In genomic region chr8:91504360-91504759, GRCm38 (mm10) we compare ENCODE assay signal across 19 mouse cellular contexts.
DNase-seq lines count a peak whose midpoint lies in the region; ATAC-seq lines count a peak whose summit lies in the region.
"Had no signal": no experiment of that assay in that cellular context is flagged by ENCODE, and none has a peak within 500 bp of the region (broad histone marks: within the 10 kb centered on the region; RNA-seq: fewer than 3 reads in every experiment).

No protein-coding gene starts in this region.

- intact Hi-C loops in heart, postnatal 14 days (cut with DNase I): no loop called here

- H3K9me3 ChIP-seq in forebrain, embryonic 13.5 days (replicated peaks): no peaks in the 10 kb centered on the region
- no peaks in the 10 kb centered on the region for H3K9me3 ChIP-seq in forebrain, embryonic 11.5 days (ENCODE audit: control insufficient read depth, low read length)
- H3K9me3 ChIP-seq in heart, embryonic 16.5 days (replicated peaks; ENCODE audit: control insufficient read depth, low read length): no peaks in the 10 kb centered on the region
- H3K9me3 ChIP-seq in lung, embryonic 16.5 days (ENCODE audit: control insufficient read depth, low read length): no peaks in the 10 kb centered on the region
- H3K9me3 ChIP-seq in liver, embryonic 12.5 days (replicated peaks): no peaks in the 10 kb centered on the region
- H3K9me3 ChIP-seq: embryonic facial prominence, embryonic 13.5 days; heart, embryonic 12.5 days; hindbrain, embryonic 13.5 days; limb, embryonic 10.5 days; limb, embryonic 15.5 days; liver, embryonic 15.5 days; midbrain, embryonic 10.5 days; midbrain, embryonic 15.5 days had no signal

- ATAC-seq in forebrain, embryonic 13.5 days: peak; percentile 61; the same call in 1 of the 2 replicates
- ATAC-seq in forebrain, embryonic 11.5 days (replicated peaks; ENCODE audit: low FRiP score): no peak
- ATAC-seq in heart, embryonic 16.5 days (replicated peaks; ENCODE audit: extremely low read depth, insufficient read depth, low FRiP score): no peak
- ATAC-seq in lung, embryonic 16.5 days (ENCODE audit: low read depth): no peak
- no peak for ATAC-seq in liver, embryonic 12.5 days
- ATAC-seq: midbrain, embryonic 15.5 days had no signal

- peaks cover 21% of the 10 kb centered on the region for H3K27me3 ChIP-seq in forebrain, embryonic 13.5 days
- peaks cover 11% of the 10 kb centered on the region; the same call in 1 of the 2 replicates for H3K27me3 ChIP-seq in forebrain, embryonic 11.5 days (ENCODE audit: control insufficient read depth, insufficient read depth, low read length)
- H3K27me3 ChIP-seq in heart, embryonic 16.5 days (ENCODE audit: control insufficient read depth, insufficient read depth, low read length): no peaks in the 10 kb centered on the region
- no peaks in the 10 kb centered on the region for H3K27me3 ChIP-seq in lung, embryonic 16.5 days (ENCODE audit: control insufficient read depth, insufficient read depth, low read depth, low read length)
- no peaks in the 10 kb centered on the region for H3K27me3 ChIP-seq in liver, embryonic 12.5 days (replicated peaks)
- H3K27me3 ChIP-seq: CH12.LX; embryonic facial prominence, embryonic 13.5 days; heart, embryonic 12.5 days; limb, embryonic 15.5 days; liver, embryonic 15.5 days had no signal

- H3K36me3 ChIP-seq in forebrain, embryonic 13.5 days (ENCODE audit: poor library complexity, severe bottlenecking): no peaks in the 10 kb centered on the region
- H3K36me3 ChIP-seq in forebrain, embryonic 11.5 days (ENCODE audit: control insufficient read depth, insufficient read depth, low read length): no peaks in the 10 kb centered on the region
- H3K36me3 ChIP-seq in heart, embryonic 16.5 days (ENCODE audit: control insufficient read depth, insufficient read depth): no peaks in the 10 kb centered on the region
- H3K36me3 ChIP-seq in lung, embryonic 16.5 days (ENCODE audit: control insufficient read depth, insufficient read depth, low read length): no peaks in the 10 kb centered on the region
- H3K36me3 ChIP-seq in liver, embryonic 12.5 days: no peaks in the 10 kb centered on the region
- H3K36me3 ChIP-seq: embryonic facial prominence, embryonic 13.5 days; heart, embryonic 12.5 days; hindbrain, embryonic 13.5 days; limb, embryonic 10.5 days; limb, embryonic 15.5 days; liver, embryonic 15.5 days; midbrain, embryonic 10.5 days; midbrain, embryonic 15.5 days had no signal

- H3K4me1 ChIP-seq in forebrain, embryonic 13.5 days: peaks cover 38% of the 10 kb centered on the region
- peaks cover 8% of the 10 kb centered on the region for H3K4me1 ChIP-seq in forebrain, embryonic 11.5 days (replicated peaks; ENCODE audit: control insufficient read depth, insufficient read depth, low read length)
- peaks cover 26% of the 10 kb centered on the region for H3K4me1 ChIP-seq in heart, embryonic 16.5 days (ENCODE audit: control insufficient read depth, insufficient read depth, low read length)
- peaks cover 67% of the 10 kb centered on the region for H3K4me1 ChIP-seq in lung, embryonic 16.5 days (replicated peaks; ENCODE audit: control insufficient read depth, insufficient read depth, low read length)
- H3K4me1 ChIP-seq in liver, embryonic 12.5 days: peaks cover 29% of the 10 kb centered on the region

- H3K9ac ChIP-seq in forebrain, embryonic 13.5 days: no peak overlapping the region
- H3K9ac ChIP-seq in forebrain, embryonic 11.5 days (ENCODE audit: low read length): no peak overlapping the region
- H3K9ac ChIP-seq in heart, embryonic 16.5 days (ENCODE audit: low read length): no peak overlapping the region
- no peak overlapping the region for H3K9ac ChIP-seq in lung, embryonic 16.5 days (ENCODE audit: low read length)
- no peak overlapping the region for H3K9ac ChIP-seq in liver, embryonic 12.5 days
- H3K9ac ChIP-seq: embryonic facial prominence, embryonic 13.5 days; heart, embryonic 12.5 days; hindbrain, embryonic 13.5 days; limb, embryonic 15.5 days; liver, embryonic 15.5 days; midbrain, embryonic 15.5 days had no signal

- DNase-seq in forebrain, embryonic 11.5 days (ENCODE audit: low spot score): no peak
- no peak for DNase-seq in heart, postnatal 14 days
- DNase-seq in lung, postnatal 14 days: no peak
- no peak for DNase-seq in cerebellum, adult 11-12 months
- DNase-seq: kidney, postnatal 10 days; layer of hippocampus, postnatal 36 days had no signal

- H3K4me3 ChIP-seq in forebrain, embryonic 13.5 days: no peak overlapping the region
- H3K4me3 ChIP-seq in forebrain, embryonic 11.5 days (ENCODE audit: low read depth, low read length): no peak overlapping the region
- no peak overlapping the region for H3K4me3 ChIP-seq in heart, embryonic 16.5 days (ENCODE audit: low read length)
- H3K4me3 ChIP-seq in lung, embryonic 16.5 days (ENCODE audit: low read length): no peak overlapping the region
- no peak overlapping the region for H3K4me3 ChIP-seq in liver, embryonic 12.5 days
- H3K4me3 ChIP-seq: embryonic facial prominence, embryonic 13.5 days; heart, embryonic 12.5 days; hindbrain, embryonic 13.5 days; limb, embryonic 10.5 days; limb, embryonic 15.5 days; liver, embryonic 15.5 days; midbrain, embryonic 10.5 days; midbrain, embryonic 15.5 days had no signal

- WGBS in forebrain, embryonic 13.5 days: 86% methylated on average over 3 of the region's 3 CpGs
- WGBS in forebrain, embryonic 11.5 days: 91% methylated on average over 3 of the region's 3 CpGs
- WGBS in heart, embryonic 16.5 days: 90% methylated on average over 3 of the region's 3 CpGs
- WGBS in lung, embryonic 16.5 days: 76% methylated on average over 3 of the region's 3 CpGs
- 78% methylated on average over 3 of the region's 3 CpGs for WGBS in liver, embryonic 12.5 days (ENCODE audit: insufficient replicate concordance)

- no peak overlapping the region for H3K27ac ChIP-seq in forebrain, embryonic 13.5 days
- H3K27ac ChIP-seq in forebrain, embryonic 11.5 days (ENCODE audit: low read depth, low read length): no peak overlapping the region
- H3K27ac ChIP-seq in heart, embryonic 16.5 days (ENCODE audit: low read length): no peak overlapping the region
- peak overlapping the region; percentile 85 for H3K27ac ChIP-seq in lung, embryonic 16.5 days (ENCODE audit: low read length)
- no peak overlapping the region for H3K27ac ChIP-seq in liver, embryonic 12.5 days
- H3K27ac ChIP-seq: embryonic facial prominence, embryonic 13.5 days; hindbrain, embryonic 13.5 days; limb, embryonic 10.5 days; limb, embryonic 15.5 days; liver, embryonic 15.5 days; midbrain, embryonic 10.5 days; midbrain, embryonic 15.5 days had no signal

- H3K4me2 ChIP-seq in forebrain, embryonic 13.5 days: no peak overlapping the region
- H3K4me2 ChIP-seq in forebrain, embryonic 11.5 days (ENCODE audit: low read depth, low read length, severe bottlenecking): no peak overlapping the region
- H3K4me2 ChIP-seq in heart, embryonic 16.5 days (ENCODE audit: low read depth, low read length): peak overlapping the region; percentile 24; the same call in 1 of the 2 replicates
- no peak overlapping the region for H3K4me2 ChIP-seq in lung, embryonic 16.5 days (ENCODE audit: low read depth, low read length)
- H3K4me2 ChIP-seq in liver, embryonic 12.5 days: no peak overlapping the region
- H3K4me2 ChIP-seq: embryonic facial prominence, embryonic 13.5 days; heart, embryonic 12.5 days; hindbrain, embryonic 13.5 days; limb, embryonic 15.5 days; liver, embryonic 15.5 days; midbrain, embryonic 15.5 days had no signal
